Mouse (Mus musculus): ENCODE data around the gene Dglucy.

The Dglucy gene

DNA sequence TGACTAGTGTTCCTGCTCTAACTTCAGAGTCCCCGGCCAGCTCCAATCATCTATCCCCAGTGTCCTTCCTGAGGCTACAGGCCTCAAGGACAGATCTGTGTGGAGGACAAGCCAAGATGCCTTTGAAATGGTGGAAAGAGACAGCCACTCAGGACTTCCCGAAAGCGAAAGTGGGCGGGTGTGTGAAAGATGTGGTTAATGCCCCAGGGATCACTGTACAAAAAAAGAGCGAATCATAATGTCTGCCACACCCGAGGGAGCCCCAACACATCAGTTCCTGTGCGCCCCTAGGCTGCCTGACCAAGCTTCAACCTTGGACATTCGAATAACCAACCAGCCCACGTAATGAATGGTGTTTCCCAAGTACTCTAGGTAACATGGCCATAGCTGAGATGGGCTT lies 149.4 kb downstream of the Dglucy start:
- no peak for DNase-seq (ENCODE audit: low read depth)

DNA sequence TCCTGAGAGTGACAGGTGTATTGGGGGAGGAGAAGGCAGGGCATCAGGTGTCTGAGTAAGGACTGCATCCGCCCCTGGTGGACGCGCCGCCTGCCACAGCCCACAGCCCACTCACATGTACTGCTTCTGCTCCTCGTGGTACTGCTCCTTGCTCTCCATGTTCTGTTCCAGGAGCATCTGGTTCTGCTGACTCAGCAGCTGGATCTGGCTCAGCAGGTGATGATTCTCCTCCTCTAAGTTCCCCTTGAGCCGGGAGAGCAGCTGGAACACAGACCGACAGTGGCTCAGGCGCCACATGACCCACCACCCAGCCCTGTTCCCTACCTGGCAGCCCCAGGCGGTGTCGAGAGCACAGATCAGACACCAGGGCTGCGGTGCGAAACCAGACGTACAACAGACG lies 152.8 kb downstream of the Dglucy start:
- no peak for DNase-seq (ENCODE audit: low read depth)

DNA sequence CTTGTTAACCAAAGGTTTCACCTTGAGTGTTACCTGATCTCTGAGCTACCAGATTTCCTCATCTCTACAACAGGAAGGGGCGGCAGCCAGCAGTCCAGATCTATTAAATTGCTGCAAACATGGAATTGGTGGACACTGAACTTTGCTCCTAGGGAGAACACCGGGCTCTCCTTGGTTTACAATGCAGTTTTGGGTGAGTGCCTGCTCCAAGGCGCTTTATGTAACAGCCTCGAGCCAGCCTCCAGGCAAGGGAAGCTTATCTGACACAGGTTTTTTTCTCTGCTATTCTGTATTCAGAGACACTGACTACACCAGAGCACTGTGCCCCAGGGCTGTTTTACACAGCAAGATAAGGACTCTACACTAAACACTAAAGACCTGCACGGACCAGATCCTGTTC lies 155.9 kb downstream of the Dglucy start:
- DNase-seq (ENCODE audit: low read depth) = no peak

DNA sequence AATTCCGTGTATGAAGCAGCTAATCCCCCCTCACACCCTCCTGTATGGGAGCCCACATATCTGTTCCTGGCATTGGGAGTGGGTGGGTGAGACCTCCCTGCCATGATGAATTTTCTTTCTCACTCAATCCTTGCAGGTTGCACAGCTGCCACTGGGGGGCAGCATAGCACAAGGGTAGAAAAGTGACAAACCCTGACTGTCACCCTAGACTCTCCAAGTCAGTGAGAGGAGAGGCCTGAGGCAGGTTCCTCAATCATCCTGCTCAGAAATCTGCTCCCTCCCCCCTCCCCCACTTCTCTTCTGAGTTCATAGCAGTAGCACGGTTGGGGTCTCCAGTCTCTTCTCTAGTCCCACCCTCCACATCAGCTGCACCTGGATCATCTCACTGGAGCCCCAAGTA lies 157.3 kb downstream of the Dglucy start:
- peak; percentile 85 for DNase-seq (ENCODE audit: low read depth)

DNA sequence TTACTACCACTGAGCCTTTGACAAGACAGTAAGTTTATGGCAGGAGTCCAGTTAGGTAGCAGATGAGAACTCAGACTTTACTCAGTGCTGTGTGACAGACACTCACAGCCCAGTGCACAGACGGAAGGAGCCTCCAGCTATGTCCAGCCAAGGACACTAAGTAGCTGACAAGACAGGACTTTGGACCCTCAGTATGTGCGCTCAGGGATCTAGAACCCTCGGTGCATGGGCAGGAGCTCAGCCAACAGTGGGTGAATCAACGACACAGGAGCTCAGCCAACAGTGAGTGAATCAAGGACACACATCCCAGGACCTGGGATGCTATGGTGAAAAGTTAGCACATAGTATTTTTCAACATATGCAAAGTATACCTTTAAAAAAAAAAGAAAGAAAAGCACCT lies 157.9 kb downstream of the Dglucy start:
- DNase-seq (ENCODE audit: low read depth) = no peak

DNA sequence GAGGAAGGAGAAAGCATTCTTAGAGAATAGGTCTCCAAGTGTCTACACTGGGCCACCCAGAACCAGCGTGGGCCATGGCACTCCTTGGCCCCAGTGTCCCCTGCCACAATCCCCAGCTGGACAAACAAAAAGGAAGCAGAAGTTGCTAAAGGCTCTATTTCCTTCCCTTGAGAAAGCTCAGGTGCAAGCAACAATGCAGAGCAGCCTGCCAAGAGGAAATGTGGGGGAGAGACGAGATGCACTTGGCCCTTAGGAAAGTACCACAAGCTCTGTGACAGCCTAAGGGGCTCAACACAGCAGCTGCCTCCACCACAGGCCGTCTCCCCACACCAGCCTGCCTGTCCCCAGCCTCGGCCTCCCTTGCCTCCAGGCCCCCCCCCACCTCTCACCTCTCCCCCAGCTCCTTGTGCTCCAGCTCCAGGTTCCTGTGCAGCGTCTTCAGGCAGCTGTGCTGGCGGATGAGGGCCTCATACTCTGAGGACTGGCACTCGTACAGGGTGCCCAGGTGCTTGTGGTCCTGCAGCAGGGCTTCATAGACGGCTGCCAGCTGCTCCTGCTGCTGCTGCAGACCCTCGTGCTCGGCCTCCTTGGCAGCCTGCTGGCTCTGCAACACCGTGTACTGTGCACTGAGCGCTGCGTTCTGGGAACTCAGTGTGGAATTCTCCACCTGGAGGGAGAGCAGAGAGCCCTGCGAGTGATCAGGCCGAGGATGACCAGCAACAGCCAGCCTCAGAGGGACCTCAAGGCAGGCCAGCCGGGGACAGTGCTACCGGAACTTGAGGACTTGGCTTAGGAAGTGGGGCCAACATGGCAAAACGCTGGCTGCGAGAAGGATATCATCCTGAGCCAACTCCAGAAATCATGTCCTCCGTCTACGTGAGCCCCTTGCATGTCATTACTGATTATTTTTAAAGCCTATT lies 158.8 kb downstream of the Dglucy start:
- no peak for DNase-seq (ENCODE audit: low read depth)

DNA sequence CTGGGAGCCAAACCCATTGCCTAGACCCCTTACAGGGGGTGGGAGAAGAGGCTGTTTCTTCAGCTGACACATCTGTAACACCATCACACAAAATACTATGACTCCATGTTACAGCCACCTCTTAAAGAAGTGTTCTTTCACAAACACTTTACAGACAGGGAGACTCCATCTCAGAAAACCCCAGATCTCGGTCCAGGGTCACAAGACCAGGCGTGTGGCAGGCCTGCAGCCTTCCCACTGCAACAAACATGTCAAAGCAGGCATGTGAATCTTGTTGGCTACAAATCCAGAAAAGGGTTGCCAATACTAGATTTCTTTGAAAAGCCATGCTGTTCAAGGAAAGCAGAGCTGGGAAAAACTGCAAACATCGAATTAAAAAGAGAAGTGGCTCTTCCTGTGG lies 162.5 kb downstream of the Dglucy start:
- no peak for DNase-seq (ENCODE audit: low read depth)

DNA sequence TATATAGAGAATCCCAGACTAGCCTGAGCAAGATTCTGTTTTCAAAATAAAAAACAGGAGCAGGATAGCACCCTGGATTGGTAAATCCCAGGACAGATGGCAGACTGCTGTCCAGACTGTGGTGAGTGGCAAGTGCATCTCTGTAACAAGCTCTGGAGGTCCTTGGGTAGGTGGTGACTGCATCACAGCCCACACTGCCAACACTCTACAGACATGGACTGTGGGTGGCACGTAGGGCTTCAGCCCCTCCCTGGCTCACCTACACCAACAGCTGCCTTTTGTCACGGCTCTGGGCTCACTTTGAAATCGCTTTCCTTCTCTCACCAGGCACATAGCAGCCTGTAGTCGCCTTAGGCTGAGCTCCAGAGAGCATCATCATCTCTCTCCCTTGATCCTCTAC lies 164.3 kb downstream of the Dglucy start:
- DNase-seq (ENCODE audit: low read depth) = no peak

DNA sequence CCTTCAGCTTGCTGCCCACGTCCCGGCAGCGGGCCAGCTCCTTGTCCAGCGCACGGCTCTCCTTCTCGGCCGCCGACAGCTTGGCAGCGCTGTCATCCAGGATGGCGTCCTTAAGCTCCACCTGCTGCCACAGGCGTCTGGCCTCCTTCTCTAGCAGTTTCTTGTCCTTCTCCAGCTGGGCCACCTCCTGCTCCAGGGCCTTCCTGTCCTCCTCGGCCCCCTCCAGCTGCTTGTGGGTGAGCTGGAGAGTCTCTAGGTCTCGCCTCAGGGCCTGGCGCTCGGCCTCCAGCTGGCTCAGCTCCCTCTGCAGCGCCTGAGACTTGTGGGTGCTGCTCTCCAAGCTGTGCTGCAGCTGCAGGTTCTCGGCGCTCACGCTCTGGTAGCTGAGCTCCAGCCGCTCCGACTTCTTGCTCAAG lies 166.1 kb downstream of the Dglucy start:
- no peak for DNase-seq (ENCODE audit: low read depth)

DNA sequence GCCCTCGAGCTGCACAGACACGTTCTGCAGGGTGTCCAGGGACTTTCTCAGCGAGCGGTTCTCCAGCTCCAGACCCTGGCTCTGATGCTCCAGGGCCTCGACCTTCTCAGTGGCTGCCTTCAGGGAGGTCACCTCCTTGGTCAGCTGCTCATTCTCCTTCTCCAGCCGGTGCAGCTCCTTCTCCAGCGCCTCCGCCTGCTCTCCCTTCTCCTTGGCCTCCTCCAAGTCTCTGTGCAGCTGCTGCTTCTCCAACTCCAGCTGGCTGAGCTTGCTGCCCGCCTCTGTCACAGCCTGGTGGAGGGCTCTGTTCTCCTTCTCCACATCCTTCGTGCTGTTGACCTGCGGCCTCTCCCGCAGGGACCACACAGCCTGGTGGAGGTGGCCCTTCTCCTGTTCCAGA lies 166.6 kb downstream of the Dglucy start:
- DNase-seq (ENCODE audit: low read depth) = no peak

DNA sequence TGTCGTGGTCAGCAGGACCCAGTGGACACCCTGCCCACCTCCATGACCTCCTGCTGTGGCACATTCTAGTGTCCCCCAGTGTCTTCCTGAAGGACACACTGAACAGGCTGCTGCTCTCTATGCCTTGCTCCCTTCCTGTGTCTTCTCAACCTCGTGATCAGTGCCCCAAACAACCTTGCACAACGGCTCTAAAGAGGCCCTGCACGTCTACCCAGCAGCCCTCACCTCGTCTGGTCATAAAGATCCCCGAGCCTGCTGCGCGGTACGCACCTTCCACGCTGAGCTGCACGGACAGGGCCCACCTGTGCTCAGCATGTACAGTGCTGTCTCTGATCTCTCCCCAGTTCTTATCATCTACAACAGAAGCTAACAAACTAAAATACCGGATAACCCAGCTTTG lies 167.1 kb downstream of the Dglucy start:
- DNase-seq (ENCODE audit: low read depth) = no peak
